Mouse (Mus musculus) liver, embryonic 14.5 days (tissue): ENCODE measurements at regions not wholly inside any gene's neighbourhood (a gene's known extent, or its start where the extent isn't known, plus 50 kb on each side); places are given as distances from the start of the nearest gene placed in this dataset.

Experiments used
- CTCF ChIP-seq: IDR thresholded peaks from 2 replicates; pipeline ENCODE4 v1.5.1; 2016; ENCODE audit warnings: antibody characterized with exemption, low read depth, control low read depth
- EP300 ChIP-seq: IDR thresholded peaks from 2 replicates; pipeline ENCODE4 v1.6.1; 2016; ENCODE audit warnings: antibody characterized with exemption, low read depth

GRCm38 (mm10) chr12:70766319-70766718 is 59.0 kb upstream of the Frmd6 start:
- TF ChIP-seq EP300 (no peak), CTCF (no peak)
